Mouse (Mus musculus): ENCODE measurements at regions not wholly inside any gene's neighbourhood (a gene's known extent, or its start where the extent isn't known, plus 50 kb on each side); places are given as distances from the start of the nearest gene placed in this dataset.
A peak's percentile ranks its signal among the peaks of the same experiment; 100 is the strongest.

- Histone ChIP-seq H3K9ac (ENCODE audit: low read depth, low read length) (no peak overlapping the region), H3K9me3 (replicated peaks; ENCODE audit: low read length) (no peaks in the 10 kb centered on the region), H3K4me2 (ENCODE audit: low read length) (no peak overlapping the region), H3K4me1 (replicated peaks; ENCODE audit: insufficient read depth, low read length) (no peaks in the 10 kb centered on the region), H3K27me3 (ENCODE audit: insufficient read depth, low read length) (no peaks in the 10 kb centered on the region), H3K27ac (no peak overlapping the region), H3K4me3 (replicated peaks; ENCODE audit: low read depth, low read length) (no peak overlapping the region), H3K36me3 (ENCODE audit: insufficient read depth, low read length) (no peaks in the 10 kb centered on the region)
- ATAC-seq (replicated peaks; ENCODE audit: low FRiP score, low read depth) = no peak
- WGBS = 73% methylated on average over 2 of the region's 2 CpGs
- no peak for DNase-seq (ENCODE audit: low spot score)
- peak; percentile 18; the same call in 1 of the 2 replicates for TF ChIP-seq CTCF (IDR thresholded peaks at IDR 0.05; ENCODE audit: low read depth)
These were observed 280.6 kb upstream of the Zdhhc25 start for GRCm38 (mm10) chr15:88319527-88319926.

GRCm38 (mm10) chr15:88323584-88324375 lies 276.3 kb upstream of the Zdhhc25 start:
- Histone ChIP-seq H3K9me3 (replicated peaks; ENCODE audit: low read length) (no peaks in the 10 kb centered on the region), H3K9ac (ENCODE audit: low read depth, low read length) (no peak overlapping the region), H3K36me3 (ENCODE audit: insufficient read depth, low read length) (no peaks in the 10 kb centered on the region), H3K4me3 (replicated peaks; ENCODE audit: low read depth, low read length) (no peak overlapping the region), H3K27me3 (ENCODE audit: insufficient read depth, low read length) (no peaks in the 10 kb centered on the region), H3K4me1 (replicated peaks; ENCODE audit: insufficient read depth, low read length) (no peaks in the 10 kb centered on the region), H3K27ac (no peak overlapping the region), H3K4me2 (ENCODE audit: low read length) (no peak overlapping the region)
- WGBS = 83% methylated on average over 16 of the region's 16 CpGs
- no peak for TF ChIP-seq CTCF (IDR thresholded peaks at IDR 0.05; ENCODE audit: low read depth)
- ATAC-seq (replicated peaks; ENCODE audit: low FRiP score, low read depth) = no peak
- DNase-seq (ENCODE audit: low spot score) = no peak

- Histone ChIP-seq H3K9ac (ENCODE audit: low read depth, low read length) (no peak overlapping the region), H3K27me3 (ENCODE audit: insufficient read depth, low read length) (no peaks in the 10 kb centered on the region), H3K4me2 (ENCODE audit: low read length) (no peak overlapping the region), H3K9me3 (replicated peaks; ENCODE audit: low read length) (no peaks in the 10 kb centered on the region), H3K4me3 (replicated peaks; ENCODE audit: low read depth, low read length) (no peak overlapping the region), H3K36me3 (ENCODE audit: insufficient read depth, low read length) (no peaks in the 10 kb centered on the region), H3K27ac (no peak overlapping the region), H3K4me1 (replicated peaks; ENCODE audit: insufficient read depth, low read length) (no peaks in the 10 kb centered on the region)
- WGBS = 52% methylated on average over 6 of the region's 6 CpGs
- DNase-seq (ENCODE audit: low spot score) (peak; percentile 16), ATAC-seq (replicated peaks; ENCODE audit: low FRiP score, low read depth) (no peak)
- no peak for TF ChIP-seq CTCF (IDR thresholded peaks at IDR 0.05; ENCODE audit: low read depth)
These were observed 275.0 kb upstream of the Zdhhc25 start for GRCm38 (mm10) chr15:88325108-88325507.

GRCm38 (mm10) chr15:88353206-88353605 lies 246.9 kb upstream of the Zdhhc25 start:
- H3K9ac ChIP-seq (ENCODE audit: low read depth, low read length) = no peak overlapping the region
- H3K9me3 ChIP-seq (replicated peaks; ENCODE audit: low read length) = no peaks in the 10 kb centered on the region
- H3K4me3 ChIP-seq (replicated peaks; ENCODE audit: low read depth, low read length) = no peak overlapping the region
- no peaks in the 10 kb centered on the region for H3K36me3 ChIP-seq (ENCODE audit: insufficient read depth, low read length)
- ATAC-seq (replicated peaks; ENCODE audit: low FRiP score, low read depth) (no peak), DNase-seq (ENCODE audit: low spot score) (no peak)
- H3K27ac ChIP-seq = no peak overlapping the region
- 96% methylated on average over 2 of the region's 2 CpGs for WGBS
- H3K4me1 ChIP-seq (replicated peaks; ENCODE audit: insufficient read depth, low read length) = no peaks in the 10 kb centered on the region
- TF ChIP-seq CTCF (IDR thresholded peaks at IDR 0.05; ENCODE audit: low read depth) = no peak
- no peaks in the 10 kb centered on the region for H3K27me3 ChIP-seq (ENCODE audit: insufficient read depth, low read length)
- no peak overlapping the region for H3K4me2 ChIP-seq (ENCODE audit: low read length)

- Histone ChIP-seq H3K4me3 (replicated peaks; ENCODE audit: low read depth, low read length) (no peak overlapping the region), H3K4me2 (ENCODE audit: low read length) (no peak overlapping the region), H3K9ac (ENCODE audit: low read depth, low read length) (no peak overlapping the region), H3K9me3 (replicated peaks; ENCODE audit: low read length) (no peaks in the 10 kb centered on the region), H3K36me3 (ENCODE audit: insufficient read depth, low read length) (no peaks in the 10 kb centered on the region), H3K27ac (no peak overlapping the region), H3K4me1 (replicated peaks; ENCODE audit: insufficient read depth, low read length) (no peaks in the 10 kb centered on the region), H3K27me3 (ENCODE audit: insufficient read depth, low read length) (no peaks in the 10 kb centered on the region)
- DNase-seq (ENCODE audit: low spot score) = peak; percentile 4
- no peak for ATAC-seq (replicated peaks; ENCODE audit: low FRiP score, low read depth)
- TF ChIP-seq CTCF (IDR thresholded peaks at IDR 0.05; ENCODE audit: low read depth) = no peak
- WGBS = 15% methylated on average over 12 of the region's 12 CpGs
These were observed 239.6 kb upstream of the Zdhhc25 start for GRCm38 (mm10) chr15:88360375-88361035.

GRCm38 (mm10) chr15:88361351-88361750 lies 238.8 kb upstream of the Zdhhc25 start:
- H3K27ac ChIP-seq = no peak overlapping the region
- no peak overlapping the region for H3K4me2 ChIP-seq (ENCODE audit: low read length)
- DNase-seq (ENCODE audit: low spot score) (no peak), ATAC-seq (replicated peaks; ENCODE audit: low FRiP score, low read depth) (no peak)
- H3K36me3 ChIP-seq (ENCODE audit: insufficient read depth, low read length) = no peaks in the 10 kb centered on the region
- H3K4me3 ChIP-seq (replicated peaks; ENCODE audit: low read depth, low read length) = no peak overlapping the region
- no peaks in the 10 kb centered on the region for H3K9me3 ChIP-seq (replicated peaks; ENCODE audit: low read length)
- no peaks in the 10 kb centered on the region for H3K4me1 ChIP-seq (replicated peaks; ENCODE audit: insufficient read depth, low read length)
- TF ChIP-seq CTCF (IDR thresholded peaks at IDR 0.05; ENCODE audit: low read depth) = no peak
- WGBS = 46% methylated on average over 5 of the region's 5 CpGs
- H3K9ac ChIP-seq (ENCODE audit: low read depth, low read length) = no peak overlapping the region
- H3K27me3 ChIP-seq (ENCODE audit: insufficient read depth, low read length) = no peaks in the 10 kb centered on the region
